Mouse (Mus musculus) left cerebral cortex, postnatal 4 days (tissue): ENCODE results near the gene Ap3d1. TPM values are rescaled to one million over a fixed set of nuclear protein-coding genes. Genes with fewer than 3 reads are reported as not detected.

Experiments used
- DNase-seq: peaks from one replicate; pipeline ENCODE4 v3.0.0-alpha.2; 2022
- intact Hi-C: fragments of 180-260 bp; cut with DNase I; formaldehyde crosslinking; loops from one replicate; pipeline ENCODE4 v1.15.1; 2025
- total RNA-seq, 2 experiments: library from RNA; stranded (reverse); gene quantifications; 2 replicates each; pipeline ENCODE4 v1.2.3; 2021

The Ap3d1 gene
- total RNA-seq, 2 experiments from 2014 or later: 142 to 145 TPM

DNA sequence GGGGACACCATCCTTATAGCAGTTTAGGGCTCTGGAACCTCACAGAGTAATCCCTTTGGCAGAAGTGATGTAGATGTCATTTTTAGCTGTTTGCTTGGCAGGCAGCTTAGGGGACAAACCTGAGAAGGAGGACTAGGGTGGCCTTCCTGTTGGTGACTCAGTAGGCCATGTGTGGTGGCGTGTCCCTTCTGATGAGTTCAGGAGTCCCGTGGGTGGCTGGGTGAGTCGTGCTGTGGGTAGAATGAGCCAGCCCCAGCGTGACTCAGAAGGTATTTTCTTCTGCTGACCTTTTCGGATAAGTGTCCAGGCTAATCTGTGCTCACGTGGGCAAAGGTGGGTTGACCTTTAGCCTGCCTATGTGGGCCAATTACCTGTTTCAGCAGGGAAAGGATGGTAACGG, 16.6 kb upstream of the Ap3d1 start:
- DNase-seq: no peak
- intact Hi-C loops: no loop called here

DNA sequence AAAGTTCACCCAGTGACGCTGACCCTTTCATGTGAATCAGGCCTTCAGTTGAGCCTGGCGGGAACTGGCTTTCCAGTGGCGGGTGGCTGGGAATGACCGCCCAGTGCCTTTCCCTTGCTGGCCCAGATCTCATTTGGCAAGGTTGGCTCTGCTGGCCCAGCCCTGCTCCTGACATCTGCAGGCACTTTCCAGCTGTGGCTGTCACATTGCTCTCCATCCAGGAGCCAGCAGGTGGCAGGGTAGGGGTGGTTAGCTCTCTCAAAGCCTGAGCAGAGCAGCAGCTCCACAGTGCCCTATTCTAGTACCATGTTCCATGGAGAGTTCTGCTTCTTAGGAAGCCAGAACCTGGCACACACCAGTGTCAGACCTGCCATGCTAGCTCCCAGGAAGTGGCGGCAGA, 15.7 kb upstream of the Ap3d1 start:
- peak; percentile 63 for DNase-seq
- intact Hi-C loops: no loop called here

DNA sequence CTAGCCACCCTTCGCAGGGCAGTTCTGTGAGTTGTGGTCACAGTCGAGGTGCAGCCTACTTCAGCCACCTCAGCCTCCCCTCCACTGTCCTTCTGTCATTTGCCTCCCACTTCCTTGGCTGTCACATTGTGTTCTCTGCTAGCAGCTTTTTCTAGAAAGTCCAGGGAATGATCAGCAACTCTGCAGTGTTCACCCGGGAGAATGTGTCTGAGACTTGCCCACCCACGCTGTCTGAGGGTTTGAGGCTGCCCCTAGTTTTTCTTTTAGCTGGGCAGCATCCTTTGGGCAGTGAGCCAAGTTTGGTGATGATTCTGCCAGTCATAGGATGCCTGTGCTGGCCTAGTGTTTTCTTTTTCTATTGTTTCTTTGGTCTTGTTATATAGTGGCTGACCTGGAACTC, 14.9 kb upstream of the Ap3d1 start:
- intact Hi-C loops: no loop called here
- no peak for DNase-seq

DNA sequence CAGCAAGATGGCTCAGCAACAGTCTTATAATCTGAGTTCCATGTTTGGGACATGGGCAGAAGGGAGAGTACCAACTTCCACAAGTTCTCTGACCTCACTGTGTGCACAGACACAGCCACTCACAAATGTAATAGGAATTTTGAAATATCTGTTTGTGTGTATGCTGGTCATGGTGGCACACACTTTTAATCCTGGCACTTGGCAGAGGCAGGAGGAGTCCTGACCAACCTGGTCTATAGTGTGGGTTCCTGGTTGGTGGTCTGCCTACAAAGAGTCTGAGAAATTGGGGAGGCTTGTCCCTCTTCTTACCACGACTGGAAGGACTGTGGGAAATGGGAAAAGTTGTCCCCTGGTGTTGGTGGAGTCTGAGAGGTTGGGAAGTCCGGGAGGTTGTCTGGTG, 14.4 kb upstream of the Ap3d1 start:
- intact Hi-C loops: no loop called here
- DNase-seq: no peak

DNA sequence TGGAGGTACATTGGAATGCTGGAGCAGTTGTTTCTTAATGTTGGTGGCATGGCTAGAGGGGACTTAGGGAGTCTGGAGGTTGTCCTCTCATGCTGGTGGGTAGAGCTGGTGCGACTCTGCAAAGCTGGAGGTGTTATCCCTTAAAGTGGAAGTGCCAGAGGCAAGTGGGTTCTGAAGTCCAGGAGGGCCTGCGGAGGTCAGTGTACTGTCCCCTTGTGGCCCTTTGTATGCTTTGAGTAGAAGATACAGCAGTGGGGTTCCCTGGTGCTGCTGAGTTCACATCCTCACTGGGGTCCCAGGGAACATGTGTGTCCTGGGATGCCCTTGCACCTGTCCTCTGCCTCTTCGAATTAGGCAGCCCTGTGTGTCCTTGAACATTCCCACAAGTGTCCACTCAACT, 14.0 kb upstream of the Ap3d1 start:
- DNase-seq: no peak
- intact Hi-C loops: no loop called here

DNA sequence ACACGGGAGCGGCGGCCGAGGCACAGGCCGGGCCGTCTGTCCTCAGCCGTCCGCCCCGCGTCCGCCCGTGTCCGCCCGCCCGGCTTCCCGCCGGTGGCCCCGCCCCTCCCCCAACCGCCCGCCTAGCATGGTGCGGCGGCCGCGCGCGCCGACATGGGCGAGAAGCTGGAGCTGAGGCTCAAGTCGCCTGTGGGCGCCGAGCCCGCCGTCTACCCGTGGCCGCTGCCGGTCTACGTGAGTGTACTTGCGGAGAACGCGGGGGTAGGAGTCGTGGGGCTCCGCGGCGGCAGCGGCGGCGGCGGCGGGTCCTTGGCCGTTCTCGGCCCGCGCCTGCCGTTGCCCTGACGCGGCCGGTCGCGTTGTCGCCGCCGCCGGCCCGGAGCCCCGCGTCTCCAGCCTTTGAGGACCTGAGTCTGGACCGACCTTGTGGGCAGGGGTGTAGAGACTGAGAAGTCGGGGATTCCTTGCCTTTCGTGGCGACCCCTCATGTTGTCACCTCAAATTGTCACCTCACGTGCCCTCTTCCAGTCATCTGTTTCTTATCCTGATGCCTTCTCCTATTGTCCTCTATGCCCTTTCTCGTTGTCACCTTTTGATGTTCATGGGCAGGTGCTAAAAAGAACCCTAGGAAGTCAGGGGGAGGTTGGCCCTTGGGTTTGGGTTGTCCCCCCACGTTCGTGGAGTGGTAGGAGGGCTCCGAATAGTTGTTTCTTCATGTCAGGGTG, 13.4 kb upstream of the Ap3d1 start:
- DNase-seq: no peak
- intact Hi-C loops: no loop called here

DNA sequence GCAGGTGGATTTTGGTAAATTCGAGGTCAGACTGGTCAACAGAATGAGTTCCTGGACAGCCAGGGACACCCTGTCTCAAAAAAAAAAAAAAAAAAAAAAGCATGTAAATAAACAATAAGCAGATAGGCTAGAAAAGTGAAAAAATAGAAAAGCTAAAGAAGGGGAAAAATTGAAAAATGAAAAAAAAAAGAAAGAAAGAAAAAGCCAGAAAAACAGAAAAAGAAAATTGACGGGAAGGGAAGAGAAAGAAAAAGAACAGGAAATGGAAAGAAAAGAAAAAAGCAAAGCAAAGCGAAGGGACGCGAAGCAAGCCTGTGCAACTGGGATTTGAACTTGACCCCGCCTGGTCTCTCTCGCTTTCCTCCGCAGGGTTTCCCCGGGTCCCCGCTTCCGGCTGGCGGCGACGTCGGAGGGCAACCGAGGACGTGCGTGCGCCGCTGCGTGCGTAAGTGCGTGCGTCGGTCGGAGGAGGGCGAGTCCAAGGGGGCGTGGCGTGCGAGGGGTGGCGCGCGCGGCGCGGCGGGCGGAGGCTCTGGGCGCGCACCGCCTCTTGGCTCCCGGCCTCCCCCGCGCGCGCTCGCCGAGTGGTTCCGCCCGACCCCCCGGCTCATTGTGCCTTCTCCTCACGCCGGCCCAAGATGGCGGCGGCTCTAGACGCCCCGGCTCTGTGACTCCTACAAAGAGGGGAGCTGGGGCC, 12.7 kb upstream of the Ap3d1 start, which contains the start of gene Dot1l:
Gene Dot1l (plus strand): TSS at position 613 of the 697 bp plus-strand sequence.
- intact Hi-C loops: no loop called here
- DNase-seq: peak; percentile 99

DNA sequence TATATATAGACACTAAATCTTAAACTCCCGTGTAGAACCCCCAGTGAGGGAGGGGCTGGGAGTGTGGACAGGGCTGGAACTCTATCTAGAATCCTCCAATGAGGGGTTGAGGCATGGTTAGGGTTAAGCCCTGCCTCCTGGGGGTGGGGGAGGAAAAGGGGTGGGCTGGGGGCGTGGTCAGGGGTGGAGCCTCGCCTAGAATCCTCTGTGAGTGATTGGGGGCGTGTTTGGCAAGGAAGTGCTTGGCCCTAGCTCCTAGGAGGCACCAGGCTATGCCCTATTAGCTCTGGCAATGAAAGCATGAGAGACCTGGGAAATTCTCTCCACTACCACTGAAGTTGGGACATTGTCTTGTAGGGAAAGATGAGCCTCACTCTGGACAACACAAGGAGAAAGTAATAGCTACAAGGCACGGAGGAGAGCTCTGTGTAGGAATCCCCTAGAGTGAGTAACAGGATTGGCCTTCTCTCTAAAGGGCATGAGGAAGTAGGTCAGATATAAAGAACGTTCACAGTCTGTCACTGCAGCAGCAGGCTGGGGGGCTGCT, 10.1 kb upstream of the Ap3d1 start:
- peak; percentile 78 for DNase-seq
- intact Hi-C loops: no loop called here

DNA sequence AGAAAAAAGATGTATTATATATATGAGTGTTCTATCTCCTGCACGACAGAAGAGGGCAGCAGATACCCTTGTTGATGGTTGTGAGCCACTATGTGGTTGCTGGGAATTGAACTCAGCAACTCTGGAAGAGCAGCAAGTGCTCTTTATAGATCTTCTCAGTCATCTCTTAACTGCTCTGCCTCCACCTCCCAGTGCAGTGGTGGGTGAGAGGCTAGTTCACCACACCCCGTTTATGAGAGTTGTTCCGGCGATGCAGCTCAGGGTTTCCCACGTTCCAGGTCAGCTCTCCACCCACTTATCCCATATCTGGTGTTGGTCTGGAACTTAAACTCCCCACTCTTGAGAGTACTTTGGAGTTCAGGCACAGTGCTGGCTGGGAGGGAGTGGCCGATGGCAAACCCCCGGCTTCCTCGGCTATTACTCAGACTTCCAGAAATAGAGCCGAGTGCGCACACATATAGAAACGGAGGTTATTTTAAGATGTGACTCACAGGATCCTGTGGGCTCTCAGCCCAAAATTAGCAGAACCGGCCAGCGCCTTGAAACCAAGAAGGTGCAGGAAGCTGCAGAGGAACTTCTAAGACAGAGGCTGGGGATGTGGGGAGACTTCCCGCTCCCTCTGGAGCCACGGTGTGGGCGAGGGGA, 9.2 kb upstream of the Ap3d1 start:
- intact Hi-C loops: no loop called here
- no peak for DNase-seq

DNA sequence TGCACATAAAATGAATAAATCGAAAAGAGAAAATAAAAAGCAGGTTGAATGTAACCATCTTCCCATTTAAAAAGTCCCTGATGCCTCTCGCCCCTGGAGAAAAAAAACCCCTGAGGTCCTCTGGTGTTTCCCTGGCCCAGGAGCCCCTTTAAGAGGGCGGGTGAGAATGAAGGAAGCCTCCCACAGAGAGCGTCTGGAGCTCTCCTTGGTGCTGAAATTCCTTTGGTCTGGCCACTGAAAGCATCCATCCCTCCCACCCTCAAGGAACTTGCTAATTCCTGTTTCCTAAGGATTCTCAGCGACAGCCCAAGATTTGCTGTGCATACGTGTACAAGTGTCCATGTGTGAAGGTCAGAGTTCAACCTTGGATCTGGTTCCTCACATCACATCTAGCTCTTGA, 6.5 kb upstream of the Ap3d1 start:
- intact Hi-C loops: no loop called here
- no peak for DNase-seq

DNA sequence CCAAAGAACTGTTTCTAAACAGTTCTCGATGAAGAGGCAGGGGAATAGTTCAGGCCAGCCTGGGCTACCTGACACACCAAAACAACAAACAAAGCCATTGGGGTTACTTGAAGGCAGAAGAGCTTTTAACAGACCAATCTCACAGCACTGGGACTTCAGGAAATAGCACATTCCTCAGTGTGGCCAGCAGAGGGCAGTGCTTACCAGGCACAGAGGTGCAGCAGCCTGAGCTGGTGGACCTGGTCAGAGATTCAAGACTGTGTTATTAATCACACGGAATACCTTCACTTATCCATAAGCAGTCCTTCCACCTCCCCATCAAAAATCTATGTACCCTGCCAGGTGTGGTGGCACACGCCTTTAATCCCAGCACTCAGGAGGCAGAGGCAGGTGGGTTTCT, 5.3 kb upstream of the Ap3d1 start:
- DNase-seq: peak; percentile 84
- intact Hi-C loops: no loop called here

DNA sequence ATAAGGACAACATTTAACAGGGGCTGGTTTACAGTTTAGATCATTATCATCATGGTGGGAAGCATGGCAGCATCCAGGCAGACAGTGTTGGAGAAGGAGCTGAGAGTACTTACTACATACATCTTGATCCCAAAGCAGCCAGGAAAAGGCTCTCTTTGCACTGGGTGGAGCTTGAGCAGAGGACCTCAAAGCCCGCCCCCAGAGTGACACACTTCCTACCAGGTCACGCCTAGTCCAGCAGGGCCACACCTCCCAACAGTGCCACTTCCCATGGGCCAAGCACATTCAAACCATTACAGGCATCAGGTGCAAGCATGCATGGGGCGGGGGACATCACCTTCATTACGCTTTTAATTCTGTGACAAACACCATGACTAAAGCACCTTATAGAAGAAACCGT, 2.2 kb upstream of the Ap3d1 start:
- DNase-seq: no peak
- intact Hi-C loops: no loop called here

DNA sequence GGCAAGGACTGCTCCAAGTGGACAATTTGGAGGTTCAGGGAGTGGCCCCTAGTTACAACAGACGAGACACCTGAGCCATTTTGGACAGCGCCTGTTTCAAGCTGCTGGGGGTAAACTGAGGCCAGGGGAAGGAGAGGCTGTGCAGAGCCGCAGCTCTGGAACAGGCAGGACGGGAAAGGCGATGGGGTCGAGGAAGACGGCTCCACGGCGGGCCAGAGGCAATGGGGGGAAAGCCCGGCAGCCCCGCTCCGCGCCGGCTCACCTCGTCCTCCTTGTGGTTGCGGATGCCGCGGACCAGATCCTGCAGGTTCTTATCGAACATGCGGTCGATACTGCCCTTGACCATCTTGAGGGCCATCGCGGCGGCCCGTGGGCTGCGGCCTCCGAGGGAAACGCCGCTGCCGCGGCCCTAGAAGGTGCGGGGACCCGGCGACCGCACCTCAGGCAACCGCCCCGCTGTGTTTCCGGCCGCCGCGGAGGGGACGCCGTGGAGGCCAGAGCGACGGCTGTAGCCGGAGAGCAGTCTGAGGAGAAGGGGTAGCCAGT, 357 bp downstream of the Ap3d1 start:
- DNase-seq: peak; percentile 22
- intact Hi-C loops: no loop called here

DNA sequence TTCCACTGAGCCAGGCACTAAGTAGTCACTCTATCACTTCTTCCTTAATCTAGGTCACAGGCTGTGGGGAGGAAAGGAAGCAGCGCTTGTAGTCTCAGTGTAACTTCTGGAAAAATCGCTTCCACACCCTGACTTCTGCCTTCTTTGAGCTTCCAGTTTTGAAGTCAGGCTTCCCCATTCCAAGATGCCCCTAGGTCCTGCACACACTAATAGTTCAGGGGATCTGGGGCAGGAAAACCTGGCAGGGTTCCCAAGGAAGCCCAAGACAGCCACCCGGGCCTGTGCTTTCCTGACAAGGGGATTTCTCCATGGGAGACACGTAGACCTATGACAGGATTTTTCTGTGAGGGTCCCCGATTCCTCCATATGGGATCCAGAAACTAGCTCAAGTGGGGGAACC, 918 bp downstream of the Ap3d1 start:
- DNase-seq: no peak
- intact Hi-C loops: no loop called here

DNA sequence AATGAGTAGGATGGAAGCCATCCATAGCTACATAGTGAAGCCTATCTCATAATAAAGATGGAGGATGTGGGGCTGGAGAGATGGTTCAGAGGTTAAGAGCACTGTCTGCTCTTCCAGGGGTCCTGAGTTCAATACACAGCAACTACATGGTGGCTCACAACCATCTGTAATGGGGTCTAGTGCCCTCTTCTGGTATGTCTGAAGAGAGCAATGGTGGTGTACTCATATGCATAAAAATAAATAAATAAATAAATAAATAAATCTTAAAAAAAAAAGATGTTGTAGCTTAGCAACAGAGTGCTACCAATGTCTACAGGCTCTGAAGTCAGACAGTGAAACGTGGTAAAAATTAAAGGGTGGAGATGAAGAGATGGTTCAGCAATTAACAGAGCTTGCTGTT, 3.4 kb downstream of the Ap3d1 start:
- intact Hi-C loops: no loop called here
- DNase-seq: no peak

DNA sequence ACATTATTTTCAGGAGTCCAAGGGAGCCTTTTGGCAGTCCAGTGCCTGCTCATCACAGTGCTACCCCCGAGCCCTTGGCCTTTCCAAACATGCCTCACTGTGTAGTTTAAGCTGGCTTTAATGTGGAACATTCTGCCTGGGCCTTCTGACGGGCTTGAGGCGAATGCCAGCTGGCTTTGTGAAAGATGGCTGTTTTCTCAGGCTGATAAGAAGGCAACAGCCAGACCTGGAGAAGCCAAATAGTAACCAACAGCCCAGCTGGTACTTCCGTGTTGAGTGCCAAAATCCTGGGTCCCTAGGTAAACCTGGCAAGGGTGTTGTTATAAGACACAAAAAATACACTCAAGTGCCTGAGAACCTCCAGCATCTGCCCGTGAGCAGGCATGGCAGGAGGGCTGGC, 5.3 kb downstream of the Ap3d1 start:
- intact Hi-C loops: no loop called here
- peak; percentile 51 for DNase-seq

DNA sequence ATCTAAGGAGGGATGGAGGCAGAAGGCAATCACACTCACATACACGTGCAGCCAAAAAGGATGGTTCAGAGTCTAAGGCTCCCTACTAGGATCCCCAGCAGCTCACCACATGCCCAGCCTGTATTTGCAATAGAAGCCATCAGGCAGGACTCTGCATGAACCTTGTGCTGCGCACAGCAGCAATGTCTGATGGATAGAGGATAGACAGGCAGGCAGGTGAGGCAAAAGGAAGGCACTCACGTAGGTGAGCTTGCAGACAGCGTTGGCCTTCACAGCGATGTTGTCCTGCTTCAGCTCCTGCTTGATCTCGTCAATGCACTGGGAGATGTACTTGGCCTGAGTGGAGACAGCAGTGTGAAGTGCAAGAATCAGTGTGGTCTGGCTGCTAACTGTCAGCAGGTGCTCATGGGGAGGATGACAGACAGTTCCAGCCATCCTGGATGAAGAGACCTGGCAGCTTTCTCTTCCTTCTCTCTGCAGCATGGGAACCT, 9.4 kb downstream of the Ap3d1 start:
- intact Hi-C loops: no loop called here
- DNase-seq: no peak

DNA sequence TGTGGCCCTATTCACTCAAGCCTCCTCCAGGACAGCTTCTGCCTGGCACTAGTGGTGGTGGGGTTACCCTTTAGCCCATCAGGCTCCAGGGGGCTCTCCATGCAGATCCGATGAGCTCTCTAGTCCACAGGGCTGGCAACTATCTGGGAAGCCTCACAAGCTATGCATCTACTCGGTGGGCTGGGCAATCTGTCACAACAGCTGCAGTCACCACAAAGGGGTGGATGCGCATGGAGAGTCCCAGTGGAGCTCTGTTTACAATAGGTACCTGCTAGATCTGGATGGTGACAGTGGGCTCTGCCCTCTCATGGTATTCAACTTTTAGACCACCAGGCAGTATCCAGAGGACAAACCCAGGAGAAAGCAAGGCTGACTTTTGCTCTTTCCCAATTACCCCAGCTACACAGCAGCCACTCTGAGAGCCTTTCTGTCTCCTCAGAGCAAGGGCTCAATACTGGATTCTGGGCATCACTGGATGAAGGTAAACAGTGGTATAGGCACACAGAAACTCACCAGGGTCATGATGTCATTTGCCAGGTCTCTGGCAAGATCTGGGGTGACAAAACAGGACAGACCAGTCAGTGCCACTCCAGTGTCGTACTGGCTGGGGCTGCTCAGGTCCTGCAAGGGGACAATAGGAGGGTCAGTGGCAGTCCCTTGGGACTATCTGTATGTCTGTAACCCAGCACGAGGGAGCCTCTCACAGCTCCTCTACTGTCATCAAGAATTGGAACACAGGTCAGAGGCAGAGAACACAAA, 14.5 kb downstream of the Ap3d1 start:
- DNase-seq: no peak
- intact Hi-C loops: no loop called here

DNA sequence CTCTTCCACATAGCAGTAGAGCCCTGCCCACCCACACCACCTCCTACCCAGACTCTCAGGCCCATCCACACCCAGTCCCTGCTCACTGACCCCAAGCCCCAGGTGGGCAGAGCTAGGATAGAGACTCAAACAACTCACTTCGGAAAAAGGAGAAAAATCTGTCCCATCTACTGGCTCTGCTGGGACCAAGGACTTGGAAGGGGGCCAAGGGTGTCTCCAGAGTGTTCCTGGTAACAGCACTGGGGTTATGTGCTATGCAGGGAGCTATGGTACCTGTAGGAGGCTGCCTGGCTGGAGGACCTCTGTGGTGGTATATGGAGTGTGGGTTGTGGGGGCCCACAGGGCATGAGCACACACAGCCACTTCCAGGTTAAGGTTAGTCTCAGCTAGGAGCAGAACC, 24.8 kb downstream of the Ap3d1 start:
- intact Hi-C loops: no loop called here
- no peak for DNase-seq

DNA sequence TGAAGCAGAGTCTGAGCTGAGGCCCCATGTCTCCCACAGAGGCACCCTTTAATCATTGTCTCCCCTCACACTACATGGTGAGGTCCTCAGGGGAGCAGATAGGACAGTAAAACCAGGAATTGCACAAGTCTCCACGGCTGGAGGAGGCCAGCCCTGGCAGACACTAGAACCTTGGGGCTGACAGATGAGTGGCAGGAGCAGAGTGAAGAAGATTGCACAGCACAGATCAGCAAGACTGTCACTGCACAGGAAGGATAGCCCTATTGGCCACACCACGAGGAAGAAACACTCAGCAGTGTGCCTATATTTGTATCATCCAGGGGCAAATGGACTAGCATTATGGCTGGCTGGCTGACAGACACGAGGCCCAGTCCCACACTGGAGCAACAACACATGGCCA, 31.2 kb downstream of the Ap3d1 start:
- no peak for DNase-seq
- intact Hi-C loops: no loop called here

DNA sequence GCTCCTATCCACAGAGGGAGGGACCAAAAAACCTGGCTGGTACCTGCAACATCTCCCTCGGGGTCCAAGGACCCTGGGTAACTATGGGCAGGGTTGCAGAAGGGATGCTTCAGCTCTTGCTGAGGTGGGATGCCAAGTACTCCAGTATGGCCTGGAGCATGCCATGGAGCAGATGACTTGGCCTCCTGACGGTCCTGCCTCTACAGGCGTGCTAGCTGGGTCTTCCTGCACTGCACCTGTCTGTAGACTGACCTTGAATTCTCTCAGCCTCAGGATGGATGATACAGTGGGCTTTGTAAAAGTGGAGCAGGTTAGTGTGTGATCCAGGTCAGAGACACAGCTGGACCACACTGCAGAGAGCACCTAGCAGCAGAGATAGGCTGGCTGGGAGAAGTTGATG, 36.6 kb downstream of the Ap3d1 start:
- intact Hi-C loops: loop anchor here (5.0 kb wide), 1 partner anchor 82 kb away; no protein-coding TSS in a partner anchor
- DNase-seq: no peak
